Mouse (Mus musculus) 416B (cell line): ENCODE measurements around the gene Emc3.

Experiments
- DNase-seq: peaks from one replicate; pipeline ENCODE4 v3.0.0; 2011; ENCODE audit warnings: low read depth

Emc3 gene

DNA sequence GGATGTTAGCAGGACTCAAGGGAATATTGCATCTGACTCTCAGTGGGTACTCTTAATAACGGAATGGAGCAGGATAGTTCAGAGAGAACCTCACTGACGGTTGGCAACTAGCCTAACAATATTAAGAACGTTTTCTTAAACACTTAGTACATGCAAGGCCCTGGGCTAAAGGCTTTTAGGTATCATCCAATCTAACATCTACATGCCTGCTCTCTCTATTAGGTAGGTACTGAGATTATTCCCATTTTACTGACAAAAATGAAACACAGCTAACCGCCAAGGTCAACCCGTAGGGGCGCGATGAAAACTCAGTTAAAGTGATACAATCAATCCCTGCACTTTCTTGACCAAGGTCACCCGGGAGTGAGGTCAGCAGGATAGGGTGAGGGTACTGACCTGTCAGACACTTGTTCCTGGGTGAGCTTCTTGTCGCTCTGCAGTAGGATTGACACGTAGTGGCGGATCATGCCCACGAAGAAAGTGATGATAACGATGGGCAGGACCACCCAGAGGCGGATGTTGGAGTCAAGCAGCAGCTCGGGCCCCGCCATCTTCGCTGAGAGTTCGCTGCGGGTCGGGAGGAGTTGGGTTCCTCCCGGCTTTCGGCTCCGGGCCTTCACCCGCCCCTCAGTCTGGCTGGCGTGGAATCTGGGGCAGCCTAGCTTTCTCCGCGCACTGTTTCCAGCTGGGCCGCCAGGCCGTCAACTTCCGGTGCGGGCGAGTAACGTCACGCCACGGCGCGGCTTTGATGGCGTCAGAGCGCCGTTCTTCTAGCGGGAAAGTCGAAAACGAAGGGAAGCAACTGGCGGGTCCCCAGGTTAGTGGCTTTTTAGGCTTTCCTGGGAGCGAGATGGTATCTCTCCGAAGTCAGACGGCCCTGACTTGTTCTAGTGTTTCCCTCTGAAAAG lies at the start of gene Emc3, which contains the start of gene Fancd2:
Gene Emc3 (minus strand): TSS at position 721 of the 908 bp plus-strand sequence.
Gene Fancd2 (plus strand): TSS at position 751 of the 908 bp plus-strand sequence.
- DNase-seq: peak; percentile 90

- no peak for DNase-seq
Observed at GRCm38 (mm10) chr6:113579306-113579705, 47.9 kb upstream of the Emc3 start.

DNA sequence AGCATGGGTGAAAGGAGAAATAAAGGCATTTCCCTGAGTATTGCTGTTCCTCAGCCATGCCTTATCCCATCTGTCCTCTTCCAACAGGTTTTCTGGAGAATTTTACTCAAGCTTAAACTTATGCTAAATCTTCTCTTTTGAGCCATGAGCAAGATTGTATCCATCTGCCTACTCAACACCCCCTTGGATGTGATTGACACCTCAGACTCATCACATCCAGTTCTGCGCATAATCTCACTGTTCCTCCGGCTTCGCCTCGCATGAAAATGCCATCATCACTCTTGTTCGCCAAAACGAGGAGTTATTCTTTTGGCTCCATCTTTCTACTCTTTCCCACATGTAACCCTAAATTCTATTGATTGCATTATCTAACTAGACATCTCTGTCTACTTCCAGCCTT lies 44.6 kb upstream of the Emc3 start:
- no peak for DNase-seq

- no peak for DNase-seq
Observed at GRCm38 (mm10) chr6:113564557-113564956, 33.1 kb upstream of the Emc3 start.

DNA sequence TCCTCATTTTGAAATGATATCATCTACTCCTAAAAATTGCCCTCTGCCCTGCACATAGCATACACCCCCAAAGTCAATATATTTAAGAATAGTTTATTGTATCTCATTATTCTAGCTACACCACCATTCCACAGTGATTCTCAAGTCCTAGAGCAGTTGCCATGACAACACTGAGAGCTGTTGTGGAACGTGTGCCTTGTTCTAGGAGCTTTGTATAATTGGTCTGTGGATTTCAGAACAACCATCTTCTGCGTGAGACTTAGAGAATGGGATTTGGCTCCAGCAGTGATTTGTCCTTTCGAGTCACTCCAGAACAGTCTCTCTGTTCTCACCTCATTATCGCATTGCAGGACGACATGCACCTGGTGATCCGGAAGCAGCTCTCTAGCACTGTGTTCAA lies 28.3 kb upstream of the Emc3 start:
- no peak for DNase-seq

- DNase-seq: no peak
Observed at GRCm38 (mm10) chr6:113543906-113544481, 12.5 kb upstream of the Emc3 start.

GRCm38 (mm10) chr6:113541610-113542009 lies 10.2 kb upstream of the Emc3 start:
- DNase-seq: no peak

DNA sequence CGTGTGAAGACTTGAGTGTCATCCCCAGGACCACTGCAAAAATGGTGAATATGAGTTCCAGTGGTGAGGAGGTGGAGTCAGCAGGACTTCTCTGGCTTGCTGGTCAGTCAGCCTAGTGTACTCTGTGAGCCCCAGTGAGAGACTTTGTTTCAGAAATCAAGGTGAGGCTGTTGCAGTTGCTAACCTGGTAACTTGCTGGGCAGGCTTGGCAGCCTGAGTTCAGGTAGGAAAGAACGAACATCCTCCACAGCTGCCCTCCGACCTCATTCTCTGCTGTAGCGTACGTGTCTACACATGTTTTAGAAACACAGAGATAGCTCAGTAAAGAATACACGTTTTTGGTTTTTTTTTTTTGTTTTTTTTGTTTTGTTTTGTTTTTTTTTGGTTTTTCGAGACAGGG lies 3.4 kb upstream of the Emc3 start:
- DNase-seq: no peak

DNA sequence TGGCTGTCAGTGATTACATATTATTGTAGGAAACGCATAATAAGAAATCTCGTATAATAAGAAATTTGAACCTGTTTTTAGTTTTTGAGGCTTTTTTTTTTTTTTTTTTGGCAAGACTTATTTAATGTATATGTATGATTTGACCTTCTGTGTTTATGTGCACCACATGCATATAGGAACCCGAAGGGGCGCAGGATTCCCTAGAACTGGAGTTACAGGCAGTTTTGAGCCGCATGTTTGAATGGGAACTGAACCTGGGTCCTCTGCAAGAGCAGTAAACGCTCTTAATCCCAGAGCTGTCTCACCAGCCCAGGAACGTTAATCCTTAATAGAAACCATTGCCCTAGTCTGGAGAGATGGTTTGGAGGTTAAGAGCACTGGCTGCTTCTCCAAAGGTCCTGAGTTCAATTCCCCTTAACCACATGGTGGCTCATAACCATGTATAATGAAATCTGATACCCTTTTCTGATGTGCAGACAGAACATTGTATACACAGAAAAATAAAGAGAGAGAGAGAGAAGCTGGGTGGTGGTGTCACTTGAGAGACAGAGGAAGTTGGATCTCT lies 470 bp upstream of the Emc3 start:
- peak; percentile 66 for DNase-seq

DNA sequence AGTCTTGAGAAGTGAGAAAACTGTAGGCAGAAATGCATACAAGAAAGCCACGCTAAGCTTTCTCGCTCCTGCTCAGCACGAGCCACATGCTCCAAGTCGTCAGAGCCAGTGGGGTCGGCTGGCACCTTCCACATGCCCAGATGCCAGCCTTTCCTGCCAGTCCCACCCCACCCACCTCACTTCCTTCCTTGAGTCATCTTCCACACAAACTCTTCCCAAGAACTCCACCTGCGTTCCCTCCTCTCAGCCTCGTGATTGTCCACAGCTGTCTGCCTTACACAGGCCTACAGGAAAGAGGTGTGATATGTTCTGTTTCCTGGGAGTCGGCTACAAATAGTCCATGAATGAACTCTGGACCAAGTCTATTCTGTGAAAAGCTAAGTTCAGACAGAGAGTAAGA lies 8.0 kb downstream of the Emc3 start:
- no peak for DNase-seq

DNA sequence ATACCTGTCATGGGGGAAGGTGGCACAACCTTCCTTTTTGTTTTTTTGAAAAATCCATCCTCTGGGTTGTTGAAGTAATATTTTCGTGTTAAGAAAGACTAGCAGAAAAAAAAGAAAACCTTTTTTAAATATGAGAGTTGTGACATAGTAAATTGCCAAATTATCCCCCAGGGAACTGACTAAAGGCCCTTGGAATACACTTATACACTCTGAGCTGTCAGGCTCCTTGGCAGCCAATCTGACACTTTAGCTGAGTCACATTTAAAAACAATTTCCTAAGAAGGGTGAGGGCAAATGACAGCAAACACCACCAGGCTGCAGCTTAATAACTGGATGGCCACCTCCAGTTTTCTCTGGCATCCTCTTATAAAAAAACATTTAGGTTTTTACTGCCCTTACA lies 9.1 kb downstream of the Emc3 start:
- no peak for DNase-seq

GRCm38 (mm10) chr6:113517434-113518080 lies 13.9 kb downstream of the Emc3 start:
- no peak for DNase-seq

DNA sequence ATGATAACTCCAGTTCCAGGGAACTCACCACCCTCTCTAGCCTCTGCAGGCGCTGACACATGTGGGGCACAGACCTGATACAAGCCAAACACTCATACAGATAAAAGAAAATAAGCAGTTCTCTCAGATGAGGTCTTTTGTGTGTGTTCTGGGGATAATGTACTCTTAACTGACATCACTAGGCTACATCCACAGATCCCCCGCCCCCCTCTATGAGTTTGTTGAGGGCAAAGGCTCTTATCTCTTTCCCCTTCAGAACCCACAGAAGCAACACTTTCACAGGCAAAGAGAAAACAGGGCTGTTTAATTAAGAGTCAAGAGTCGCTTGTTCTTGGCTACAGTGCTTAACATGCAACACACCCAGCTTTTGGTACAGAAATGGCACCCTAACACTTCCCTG lies 16.9 kb downstream of the Emc3 start:
- no peak for DNase-seq

- DNase-seq: no peak
Observed at GRCm38 (mm10) chr6:113513944-113514343, 17.5 kb downstream of the Emc3 start.

GRCm38 (mm10) chr6:113508947-113509280 lies 22.5 kb downstream of the Emc3 start:
- DNase-seq: no peak

- no peak for DNase-seq
Observed at GRCm38 (mm10) chr6:113508272-113508946, 23.0 kb downstream of the Emc3 start.

- no peak for DNase-seq
Observed at GRCm38 (mm10) chr6:113507130-113507529, 24.3 kb downstream of the Emc3 start.

DNA sequence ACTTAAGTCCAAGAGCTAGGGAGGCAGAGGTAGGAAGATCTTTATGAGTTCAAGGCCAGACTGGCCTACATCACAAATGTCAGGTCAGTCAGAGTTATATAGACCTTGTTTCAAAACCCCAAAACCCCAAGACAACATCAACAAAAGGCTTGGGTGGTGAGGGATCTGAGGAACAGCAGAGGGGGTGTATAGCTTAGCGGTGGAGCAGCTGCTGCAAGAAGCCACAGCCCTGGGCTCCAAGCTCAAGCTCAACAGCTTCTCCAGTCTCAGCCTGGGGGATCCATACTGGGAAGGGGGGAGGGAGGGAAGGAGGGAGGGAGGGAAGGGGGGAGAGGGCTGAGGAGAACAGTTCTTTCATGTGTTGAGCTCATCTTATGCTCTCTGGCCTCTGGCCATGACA lies 25.8 kb downstream of the Emc3 start:
- no peak for DNase-seq

DNA sequence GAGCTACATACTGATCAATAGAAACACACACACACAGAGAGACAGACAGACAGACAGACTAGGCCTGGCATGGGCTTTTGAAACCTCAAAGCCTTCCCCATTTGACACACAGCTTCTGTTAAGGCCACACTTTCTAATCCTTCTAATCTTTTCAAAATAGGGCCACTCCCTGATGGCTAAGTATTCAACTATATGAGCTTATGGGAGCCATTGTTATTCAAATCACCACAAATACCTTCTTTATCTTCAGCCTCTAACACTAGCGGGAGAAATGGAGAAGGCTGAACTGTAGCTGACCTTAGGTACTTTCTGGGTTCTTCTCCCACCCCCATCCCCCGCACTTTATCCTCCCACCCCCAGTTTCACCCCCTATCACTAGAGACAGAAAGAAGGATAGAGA lies 28.7 kb downstream of the Emc3 start:
- DNase-seq: no peak

DNA sequence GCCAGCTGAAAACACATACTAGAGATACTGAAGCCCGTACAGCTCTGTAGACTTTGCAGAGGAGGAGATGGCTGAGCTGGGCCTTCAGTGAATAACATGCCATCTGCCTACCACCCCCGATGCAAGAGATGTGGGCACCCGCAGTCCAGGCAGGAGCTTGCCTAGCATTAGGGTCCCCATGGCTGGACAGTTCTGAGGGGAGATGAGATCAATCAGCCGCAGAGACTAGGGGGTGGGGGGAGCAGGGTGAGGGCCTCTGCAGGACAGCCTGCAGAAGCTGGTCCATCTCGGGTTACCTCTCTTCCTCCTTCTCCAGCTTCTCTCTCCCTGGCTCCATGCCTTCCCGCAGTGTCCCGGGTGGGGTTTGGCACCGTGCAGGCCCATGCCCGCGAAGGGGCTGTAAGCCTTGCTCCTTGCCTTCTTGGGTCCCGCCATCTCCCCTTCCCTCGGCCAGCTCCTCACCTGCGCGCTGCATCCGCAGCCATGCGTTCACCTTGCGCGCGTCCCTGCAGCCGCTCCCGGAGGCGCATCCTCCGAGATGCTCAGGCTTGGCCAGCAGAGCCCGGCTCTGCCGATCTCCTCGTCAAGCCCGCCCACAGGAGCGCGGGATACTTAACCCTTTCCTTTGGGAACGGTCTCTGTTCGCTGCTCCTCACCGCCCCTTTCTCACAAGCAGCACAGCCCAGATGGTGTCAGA lies 29.9 kb downstream of the Emc3 start, which contains the start of gene Prrt3:
Gene Prrt3 (minus strand): TSS at position 544 of the 697 bp plus-strand sequence.
- no peak for DNase-seq

GRCm38 (mm10) chr6:113499346-113499745 lies 32.1 kb downstream of the Emc3 start:
- no peak for DNase-seq
